Mouse (Mus musculus): ENCODE results near the gene Gm13199.

DNA sequence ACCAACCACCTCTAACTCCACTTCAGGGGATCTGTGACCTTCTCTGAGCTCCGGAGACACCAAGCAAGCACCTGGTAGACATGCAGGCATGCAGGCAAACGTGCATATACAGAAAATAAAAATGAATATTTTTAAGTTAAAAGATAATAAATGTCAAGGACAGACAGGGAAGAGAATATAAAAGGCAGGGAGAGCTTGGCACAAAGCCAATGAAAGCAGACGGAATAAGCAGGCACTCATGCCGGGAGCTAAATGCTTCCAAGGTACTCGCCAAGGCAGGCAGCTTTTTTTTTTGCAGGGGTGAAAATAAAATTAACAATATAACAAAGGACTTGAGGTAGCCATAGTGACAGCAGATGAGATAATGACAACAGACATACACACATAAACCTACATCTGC is 43.4 kb upstream of the Gm13199 start:
- TF ChIP-seq POLR2A (IDR thresholded peaks at IDR 0.05; ENCODE audit: low read depth, low read length) (no peak), CTCF (conservative IDR thresholded peaks at IDR 0.05; ENCODE audit: insufficient read depth, insufficient read length, low read depth, low read length) (no peak)
